Mouse (Mus musculus): ENCODE results near the gene Gm35549.

- TF ChIP-seq CTCF (IDR thresholded peaks at IDR 0.05; ENCODE audit: extremely low read depth, insufficient read length, insufficient replicate concordance, low read depth, low read length) (no peak), POLR2A (IDR thresholded peaks at IDR 0.05; ENCODE audit: low read depth, low read length) (no peak)
Measured at GRCm38 (mm10) chr9:122856716-122857115, 12.9 kb upstream of the Gm35549 start.
